Mouse (Mus musculus): ENCODE data around the gene Krt17.

DNA sequence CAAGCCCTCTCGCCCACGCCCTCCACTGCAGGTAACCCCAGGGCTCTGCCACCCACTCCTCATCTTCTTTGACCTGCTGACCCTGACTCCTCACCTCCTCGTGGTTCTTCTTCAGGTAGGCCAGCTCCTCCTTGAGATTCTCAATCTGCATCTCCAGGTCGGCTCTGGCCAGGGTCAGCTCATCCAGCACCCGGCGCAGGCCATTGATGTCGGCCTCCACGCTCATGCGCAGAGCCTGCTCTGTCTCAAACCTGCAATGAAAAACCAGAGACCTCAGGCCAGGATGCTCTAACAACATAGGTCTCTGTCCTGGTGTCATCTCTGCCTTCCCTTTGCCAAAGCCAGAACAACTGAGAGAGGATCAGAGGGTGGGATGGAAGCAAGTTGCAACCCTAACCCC is 1.8 kb downstream of the Krt17 start:
- TF ChIP-seq POLR2A (IDR thresholded peaks at IDR 0.05; ENCODE audit: borderline replicate concordance, low read depth, low read length) (no peak), CTCF (IDR thresholded peaks at IDR 0.05; ENCODE audit: low read depth, low read length) (no peak)
